Mouse (Mus musculus) lung, adult 10 weeks (tissue): ENCODE results near the gene Tas2r102. TPM values are rescaled to one million over a fixed set of nuclear protein-coding genes. Genes with fewer than 3 reads are reported as not detected.

Source experiments
- polyA plus RNA-seq: library from polyadenylated mRNA; stranded (reverse); fragments of 350-450 nt; fragmentation: Illumina TruSeq; extraction: RNeasy Lipid Tissue Mini Kit (QIAGEN cat#74804); gene quantifications from one replicate; pipeline ENCODE4 v1.2.3, GENCODE M21; 2014; ENCODE audit warnings: low read depth, low replicate concordance; ENCODE audit not compliant: insufficient read depth

The Tas2r102 gene
- polyA plus RNA-seq: not detected

GRCm38 (mm10) chr6:132761831-132762230 lies at the start of gene Tas2r102:
Gene Tas2r102 (plus strand): TSS chr6:132762131.

GRCm38 (mm10) chr6:132737935-132738334 lies 24.0 kb upstream of the Tas2r102 start, which contains the start of gene Tas2r115:
Gene Tas2r115 (minus strand): TSS chr6:132738035.

GRCm38 (mm10) chr6:132754430-132754829 lies 7.5 kb upstream of the Tas2r102 start, which contains the start of gene Tas2r124:
Gene Tas2r124 (plus strand): TSS chr6:132754730.

GRCm38 (mm10) chr6:132778062-132778461 lies 16.1 kb downstream of the Tas2r102 start, which contains the start of gene Tas2r136:
Gene Tas2r136 (minus strand): TSS chr6:132778162.

GRCm38 (mm10) chr6:132802518-132802917 lies 40.6 kb downstream of the Tas2r102 start, which contains the start of gene Tas2r117:
Gene Tas2r117 (plus strand): TSS chr6:132802818.

Other genes starting within 250 kb of the Tas2r102 start
- not detected for gene Prh1, start 192.3 kb upstream of the Tas2r102 start, polyA plus RNA-seq
- not detected for gene Prp2, start 166.2 kb upstream of the Tas2r102 start, polyA plus RNA-seq
- not detected for gene A630073D07Rik, start 110.6 kb upstream of the Tas2r102 start, polyA plus RNA-seq
- not detected for gene Tas2r120, start 105.2 kb upstream of the Tas2r102 start, polyA plus RNA-seq
- gene Tas2r121, start 61.1 kb upstream of the Tas2r102 start, polyA plus RNA-seq: not detected
- not detected for gene Tas2r122, start 50.2 kb upstream of the Tas2r102 start, polyA plus RNA-seq
- not detected for gene Tas2r115, start 24.1 kb upstream of the Tas2r102 start, polyA plus RNA-seq
- not detected for gene Tas2r124, start 7.4 kb upstream of the Tas2r102 start, polyA plus RNA-seq
- gene Tas2r136, start 16.0 kb downstream of the Tas2r102 start, polyA plus RNA-seq: not detected
- gene Tas2r117, start 40.7 kb downstream of the Tas2r102 start, polyA plus RNA-seq: not detected
- not detected for gene Tas2r123, start 85.0 kb downstream of the Tas2r102 start, polyA plus RNA-seq
- gene Tas2r116, start 93.3 kb downstream of the Tas2r102 start, polyA plus RNA-seq: not detected
- gene Tas2r110, start 105.9 kb downstream of the Tas2r102 start, polyA plus RNA-seq: not detected
- gene Tas2r113, start 130.9 kb downstream of the Tas2r102 start, polyA plus RNA-seq: not detected
- gene Tas2r125, start 147.5 kb downstream of the Tas2r102 start, polyA plus RNA-seq: not detected
- gene Tas2r129, start 189.0 kb downstream of the Tas2r102 start, polyA plus RNA-seq: not detected
- not detected for gene Tas2r131, start 195.8 kb downstream of the Tas2r102 start, polyA plus RNA-seq
- gene Tas2r109, start 218.8 kb downstream of the Tas2r102 start, polyA plus RNA-seq: not detected